Mouse (Mus musculus) myocyte (in vitro differentiated cells): ENCODE results near the gene Kmt5b. TPM values are rescaled to one million over a fixed set of nuclear protein-coding genes. Genes with fewer than 3 reads are reported as not detected.

Experiments used
- H3K27me3 ChIP-seq: one replicate; pipeline ENCODE4 v1.6.1; 2011; ENCODE audit not compliant: control insufficient read depth, insufficient read depth, insufficient read length
- H3K36me3 ChIP-seq: one replicate; pipeline ENCODE4 v1.6.1; 2011; ENCODE audit not compliant: control insufficient read depth, insufficient read depth
- H3K4me2 ChIP-seq: one replicate; pipeline ENCODE4 v1.6.1; 2011; ENCODE audit warnings: low read depth, control low read depth
- H3K4me3 ChIP-seq: one replicate; pipeline ENCODE4 v1.5.1; 2011; ENCODE audit warnings: mild to moderate bottlenecking, control low read depth, moderate library complexity
- H3K79me2 ChIP-seq: one replicate; pipeline ENCODE4 v1.6.1; 2011; ENCODE audit not compliant: control insufficient read depth, insufficient read depth
- H3ac ChIP-seq: one replicate; pipeline ENCODE4 v1.6.1; 2011; ENCODE audit not compliant: control insufficient read depth, insufficient read length
- CEBPB ChIP-seq: IDR thresholded peaks from 2 replicates; pipeline ENCODE4 v1.6.1; 2011; ENCODE audit warnings: mild to moderate bottlenecking, moderate library complexity; ENCODE audit not compliant: poor library complexity, insufficient read depth, severe bottlenecking
- E2F4 ChIP-seq: IDR thresholded peaks from one replicate; pipeline ENCODE4 v1.6.1; 2011; ENCODE audit warnings: mild to moderate bottlenecking, control low read depth, moderate library complexity; ENCODE audit not compliant: insufficient read depth
- MAX ChIP-seq: IDR thresholded peaks from one replicate; pipeline ENCODE4 v1.6.1; 2011; ENCODE audit warnings: low read depth, mild to moderate bottlenecking, control low read depth
- MYOD1 ChIP-seq, 3 experiments: IDR thresholded peaks; one replicate each; pipeline ENCODE4 v1.6.1; 2011; ENCODE audit warnings: control low read depth in 2 of 3, low read depth in 2 of 3, mild to moderate bottlenecking in 2 of 3, moderate library complexity in 1 of 3; ENCODE audit not compliant: insufficient read length in 2 of 3, control insufficient read depth in 1 of 3
- MYOG ChIP-seq, 3 experiments: IDR thresholded peaks; one replicate each; pipeline ENCODE4 v1.6.1; 2011; ENCODE audit warnings: control low read depth in 2 of 3, low read depth in 2 of 3, mild to moderate bottlenecking in 2 of 3; ENCODE audit not compliant: insufficient read length in 2 of 3, control insufficient read depth in 1 of 3, insufficient read depth in 1 of 3
- POLR2A ChIP-seq: IDR thresholded peaks from one replicate; pipeline ENCODE4 v1.6.1; 2011; ENCODE audit warnings: low read depth, mild to moderate bottlenecking, control low read depth, moderate library complexity; ENCODE audit not compliant: insufficient read length
- POLR2AphosphoS2 ChIP-seq: IDR thresholded peaks from one replicate; pipeline ENCODE4 v1.6.1; 2011; ENCODE audit warnings: low read depth, control low read depth; ENCODE audit not compliant: insufficient read length
- REST ChIP-seq: IDR thresholded peaks from one replicate; pipeline ENCODE4 v1.6.1; 2011; ENCODE audit warnings: mild to moderate bottlenecking, control low read depth, moderate library complexity; ENCODE audit not compliant: insufficient read depth, insufficient read length
- SRF ChIP-seq: IDR thresholded peaks from one replicate; pipeline ENCODE4 v1.6.1; 2011; ENCODE audit warnings: low read depth; ENCODE audit not compliant: control insufficient read depth, insufficient read length
- TCF12 ChIP-seq: IDR thresholded peaks from one replicate; pipeline ENCODE4 v1.6.1; 2011; ENCODE audit warnings: mild to moderate bottlenecking, control low read depth; ENCODE audit not compliant: poor library complexity, insufficient read depth, severe bottlenecking
- TCF3 ChIP-seq: IDR thresholded peaks from one replicate; pipeline ENCODE4 v1.6.1; 2011; ENCODE audit warnings: low read depth, control low read depth; ENCODE audit not compliant: insufficient read length
- USF1 ChIP-seq: IDR thresholded peaks from one replicate; pipeline ENCODE4 v1.6.1; 2011; ENCODE audit warnings: low read depth, mild to moderate bottlenecking, control low read depth, moderate library complexity
- polyA plus RNA-seq: library from polyadenylated mRNA; unstranded; fragments of >200 nt; fragmentation: generic; extraction: Trizol; gene quantifications from one replicate; pipeline ENCODE4 v1.2.1, GENCODE M21; 2012; ENCODE audit warnings: missing spikeins

The Kmt5b gene
- polyA plus RNA-seq: 8.0 TPM

GRCm38 (mm10) chr19:3767276-3767780 is at the start of gene Kmt5b:
Gene Kmt5b, plus strand, starts transcription at chr19:3767421.
- TF ChIP-seq SRF (no peak), MYOD1 (IDR thresholded peaks at IDR 0.05; ENCODE audit: control insufficient read depth in 1 of 3, insufficient read length in 2 of 3, low read depth in 2 of 3) (peak in 1 of 3 experiments; percentile 50), TCF12 (no peak), POLR2AphosphoS2 (peak; percentile 60), USF1 (no peak), POLR2A (peak; percentile 82), MYOG (IDR thresholded peaks at IDR 0.05; ENCODE audit: control insufficient read depth in 1 of 3, insufficient read depth in 1 of 3, insufficient read length in 2 of 3, low read depth in 2 of 3) (peak in 1 of 3 experiments; percentile 31), CEBPB (no peak), REST (peak; percentile 54), MAX (no peak)
- H3K36me3 ChIP-seq: no peaks in the 10 kb centered on the region
- no peaks in the 10 kb centered on the region for H3K27me3 ChIP-seq
- H3K4me3 ChIP-seq: peak within 1 kb of the TSS; percentile 56
- H3ac ChIP-seq: peak within 1 kb of the TSS; percentile 72
- H3K4me2 ChIP-seq: peak within 1 kb of the TSS; percentile 78
- peaks cover 34% of the 10 kb centered on the region for H3K79me2 ChIP-seq

DNA sequence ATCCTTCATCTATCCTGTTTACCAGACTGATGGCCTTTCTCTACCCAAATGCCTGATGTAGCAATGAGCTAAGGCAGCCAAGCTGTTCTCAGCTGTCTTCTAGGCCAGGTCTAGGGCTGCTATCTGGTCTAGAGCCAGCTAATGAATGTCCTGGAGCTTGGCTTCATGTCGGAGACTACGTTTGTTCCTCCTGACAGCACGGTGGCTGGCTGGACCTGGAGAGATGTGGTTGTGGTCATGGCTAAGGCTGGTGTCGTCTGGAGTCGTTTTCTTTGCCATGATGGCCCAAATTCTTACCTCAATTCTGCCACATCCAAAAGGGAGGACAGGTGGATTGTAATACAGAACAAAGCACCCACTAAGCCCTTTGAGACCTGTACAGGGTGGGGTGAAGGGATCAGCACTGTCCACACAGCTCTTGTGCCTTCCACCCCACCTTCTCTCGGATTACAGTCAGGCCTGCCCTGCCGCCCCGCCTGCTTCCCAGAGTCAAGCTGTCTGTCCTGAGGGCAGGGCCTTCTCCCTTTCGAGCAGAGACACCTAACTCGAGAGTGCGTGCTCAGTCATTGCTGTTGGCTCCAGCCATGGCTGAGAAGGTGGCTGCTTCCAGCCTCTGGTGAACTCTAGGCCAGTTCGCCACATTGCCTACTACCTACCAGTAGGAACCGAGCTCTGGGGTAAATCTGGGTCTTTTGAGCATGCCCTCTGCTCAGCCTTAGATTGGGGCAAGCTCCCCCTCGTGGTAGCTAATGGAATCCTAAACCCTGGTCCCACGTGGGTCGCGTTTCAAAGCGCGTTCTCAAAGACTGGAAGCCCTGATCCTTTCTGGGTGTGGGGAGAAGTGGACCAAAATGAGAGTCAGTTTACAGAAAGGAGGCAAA is 48.5 kb upstream of the Kmt5b start:
- no peak overlapping the region for H3K4me2 ChIP-seq
- no peak for TF ChIP-seq USF1
- TF ChIP-seq TCF3: no peak
- no peak for TF ChIP-seq MYOD1 (IDR thresholded peaks at IDR 0.05; ENCODE audit: control insufficient read depth in 1 of 3, insufficient read length in 2 of 3, low read depth in 2 of 3)
- no peak for TF ChIP-seq POLR2AphosphoS2
- TF ChIP-seq TCF12: no peak
- no peak for TF ChIP-seq SRF
- TF ChIP-seq MAX: no peak
- no peak for TF ChIP-seq REST
- TF ChIP-seq POLR2A: no peak
- no peak for TF ChIP-seq E2F4
- TF ChIP-seq CEBPB: no peak
- TF ChIP-seq MYOG (IDR thresholded peaks at IDR 0.05; ENCODE audit: control insufficient read depth in 1 of 3, insufficient read depth in 1 of 3, insufficient read length in 2 of 3, low read depth in 2 of 3): no peak

DNA sequence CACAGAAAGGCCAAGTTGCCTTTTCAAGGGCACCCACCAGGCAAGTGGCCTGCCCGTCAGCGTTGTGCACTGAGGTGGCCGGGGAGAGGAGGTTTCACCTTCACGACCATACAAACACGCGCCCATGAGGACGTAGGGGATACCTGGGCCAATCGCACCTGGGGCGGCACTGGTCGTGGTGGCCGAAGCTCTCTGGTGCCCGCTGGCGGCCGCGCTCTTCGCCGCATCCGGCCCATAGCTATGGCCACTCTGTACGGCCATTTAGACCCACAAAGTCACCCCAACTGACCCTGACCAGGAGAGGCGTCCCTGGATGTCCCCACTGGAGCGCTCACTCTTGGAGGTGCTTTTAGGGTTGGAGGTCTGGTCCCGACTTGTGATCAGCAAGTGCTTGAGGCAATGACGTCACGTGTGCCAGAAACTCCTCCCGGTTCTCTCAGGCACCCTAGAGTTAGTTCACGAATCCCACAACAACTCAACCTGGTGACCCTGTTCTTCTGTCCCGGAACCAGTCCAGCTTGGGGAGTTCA is 47.8 kb upstream of the Kmt5b start:
- Histone ChIP-seq H3K79me2 (no peaks in the 10 kb centered on the region), H3ac (no peak overlapping the region), H3K36me3 (peaks cover 19% of the 10 kb centered on the region), H3K4me2 (no peak overlapping the region), H3K4me3 (no peak overlapping the region), H3K27me3 (no peaks in the 10 kb centered on the region)
- TF ChIP-seq POLR2AphosphoS2: peak; percentile 33
- TF ChIP-seq MAX: no peak

More for the DNA sequence above, 48.5 kb upstream of the Kmt5b start:
- Histone ChIP-seq H3K4me3 (no peak overlapping the region), H3K27me3 (no peaks in the 10 kb centered on the region), H3K79me2 (no peaks in the 10 kb centered on the region), H3ac (no peak overlapping the region), H3K36me3 (peaks cover 19% of the 10 kb centered on the region)

DNA sequence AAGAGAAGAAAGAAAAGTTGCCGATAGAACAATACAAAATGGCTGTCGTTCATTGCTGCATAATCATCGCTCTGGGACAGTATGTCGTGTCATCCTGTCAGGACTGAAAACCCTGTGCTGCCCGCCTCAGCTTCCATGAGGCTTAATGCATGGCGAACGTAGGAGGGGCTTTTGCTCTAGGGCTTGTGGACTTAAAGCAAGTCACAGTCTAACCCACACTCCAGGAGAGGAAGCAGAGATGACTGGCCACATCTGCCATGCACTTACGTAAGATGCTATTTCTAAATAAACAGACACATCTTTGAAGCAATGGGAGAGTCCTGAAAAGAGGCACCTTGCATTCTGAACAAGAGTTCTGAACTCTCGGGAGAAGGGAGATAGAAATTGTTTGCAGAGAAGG is 44.1 kb upstream of the Kmt5b start:
- no peaks in the 10 kb centered on the region for H3K79me2 ChIP-seq
- H3ac ChIP-seq: no peak overlapping the region
- H3K27me3 ChIP-seq: no peaks in the 10 kb centered on the region
- no peak overlapping the region for H3K4me2 ChIP-seq
- H3K36me3 ChIP-seq: no peaks in the 10 kb centered on the region
- TF ChIP-seq E2F4 (no peak), MYOD1 (IDR thresholded peaks at IDR 0.05; ENCODE audit: control insufficient read depth in 1 of 3, insufficient read length in 2 of 3, low read depth in 2 of 3) (no peak), TCF3 (no peak), USF1 (no peak), MYOG (IDR thresholded peaks at IDR 0.05; ENCODE audit: control insufficient read depth in 1 of 3, insufficient read depth in 1 of 3, insufficient read length in 2 of 3, low read depth in 2 of 3) (no peak), POLR2AphosphoS2 (no peak), CEBPB (no peak), MAX (no peak), TCF12 (no peak), SRF (no peak), REST (no peak), POLR2A (no peak)
- H3K4me3 ChIP-seq: no peak overlapping the region
